Mouse (Mus musculus): ENCODE measurements at regions not wholly inside any gene's neighbourhood (a gene's known extent, or its start where the extent isn't known, plus 50 kb on each side); places are given as distances from the start of the nearest gene placed in this dataset.

DNA sequence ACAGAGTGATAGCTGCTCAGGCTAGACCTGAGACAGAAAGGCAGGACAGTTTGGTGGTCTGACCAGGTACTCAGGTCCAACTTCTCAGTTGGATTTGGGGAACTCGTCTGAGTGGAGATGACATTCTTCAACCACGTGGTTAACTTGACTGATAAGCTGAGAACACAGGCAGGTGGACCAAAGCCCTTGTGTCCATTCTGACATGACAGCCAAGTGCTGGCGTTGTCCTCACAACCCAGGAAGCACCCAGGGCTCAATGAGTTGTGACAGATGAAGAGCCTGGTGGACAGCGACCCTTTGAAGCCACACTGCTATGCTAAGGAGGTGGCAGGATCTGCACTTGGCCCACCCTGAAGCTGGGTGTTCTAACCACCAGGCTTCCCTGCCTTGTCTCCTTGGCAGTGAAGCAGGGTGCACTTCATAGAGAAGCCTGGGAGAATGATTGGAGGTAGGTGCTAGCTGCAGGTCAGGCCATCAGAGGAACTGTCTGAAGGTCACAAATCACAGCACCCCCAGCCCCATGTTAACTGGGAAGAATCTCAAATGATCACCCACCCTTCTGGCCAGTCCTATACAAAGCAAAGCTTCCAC is 87.6 kb downstream of the 1700001O22Rik start:
- DNase-seq (ENCODE audit: low spot score) (no peak), ATAC-seq (ENCODE audit: extremely low read depth, insufficient number of reproducible peaks, low FRiP score, poor library complexity, severe bottlenecking) (no peak)
- H3K9me3 ChIP-seq (replicated peaks): no peaks in the 10 kb centered on the region
- no peak for TF ChIP-seq GATA2 (IDR thresholded peaks at IDR 0.05; ENCODE audit: borderline replicate concordance, low read depth, low read length)
- TF ChIP-seq TAL1 (conservative IDR thresholded peaks at IDR 0.05; ENCODE audit: low read depth, low read length): no peak
- TF ChIP-seq GATA1 (IDR thresholded peaks at IDR 0.05; ENCODE audit: borderline replicate concordance, low read length): no peak
- TF ChIP-seq POLR2AphosphoS5 (IDR thresholded peaks at IDR 0.05; ENCODE audit: insufficient replicate concordance, low read depth, low read length): no peak
- no peak for TF ChIP-seq CTCF (IDR thresholded peaks at IDR 0.05; ENCODE audit: low read depth, low read length)
- H3K36me3 ChIP-seq (replicated peaks): no peaks in the 10 kb centered on the region
- peaks cover 83% of the 10 kb centered on the region for H3K27me3 ChIP-seq (ENCODE audit: insufficient read depth, low read length)
- no peak overlapping the region for H3K4me3 ChIP-seq (ENCODE audit: low read depth, low read length)
- H3K4me1 ChIP-seq (ENCODE audit: insufficient read depth, low read depth, low read length): peaks cover 16% of the 10 kb centered on the region

- Histone ChIP-seq H3K4me1 (ENCODE audit: insufficient read depth, low read depth, low read length) (peaks cover 7% of the 10 kb centered on the region), H3K27me3 (ENCODE audit: insufficient read depth, low read length) (peaks cover 78% of the 10 kb centered on the region)
- no peak for ATAC-seq (ENCODE audit: extremely low read depth, insufficient number of reproducible peaks, low FRiP score, poor library complexity, severe bottlenecking)
Observed at GRCm38 (mm10) chr2:30713535-30713934, 89.9 kb downstream of the 1700001O22Rik start.

DNA sequence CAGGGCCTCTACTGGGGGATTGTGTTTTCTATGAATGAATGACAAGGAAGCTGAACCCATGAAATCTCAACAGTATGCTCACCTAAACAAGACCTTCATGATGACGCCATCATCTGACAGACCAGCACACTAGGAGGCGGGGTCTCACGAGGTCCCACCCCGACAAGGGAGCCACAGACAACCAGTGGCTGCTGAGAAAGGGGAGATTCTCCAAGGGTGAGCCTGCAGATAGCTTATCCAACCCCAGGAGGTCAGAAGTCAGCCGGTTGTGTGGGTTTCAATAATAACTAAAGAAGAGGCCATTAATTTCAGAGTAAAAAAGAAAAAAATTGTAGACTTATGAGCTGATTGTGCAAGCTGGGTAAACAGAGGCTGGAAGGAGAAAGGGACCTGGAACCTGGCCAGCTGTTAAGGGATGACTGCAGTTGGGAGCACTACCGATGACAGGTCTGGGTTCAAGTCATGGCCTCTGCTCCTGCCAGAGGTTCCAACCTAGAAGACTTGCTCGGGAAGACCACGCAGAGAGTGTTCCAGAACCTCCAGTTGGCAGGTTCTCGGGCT is 90.5 kb downstream of the 1700001O22Rik start:
- H3K4me3 ChIP-seq (ENCODE audit: low read depth, low read length): no peak overlapping the region
- ATAC-seq (ENCODE audit: extremely low read depth, insufficient number of reproducible peaks, low FRiP score, poor library complexity, severe bottlenecking) (no peak), DNase-seq (ENCODE audit: low spot score) (no peak)
- peaks cover 78% of the 10 kb centered on the region for H3K27me3 ChIP-seq (ENCODE audit: insufficient read depth, low read length)
- TF ChIP-seq GATA2 (IDR thresholded peaks at IDR 0.05; ENCODE audit: borderline replicate concordance, low read depth, low read length) (no peak), TAL1 (conservative IDR thresholded peaks at IDR 0.05; ENCODE audit: low read depth, low read length) (no peak)
- H3K4me1 ChIP-seq (ENCODE audit: insufficient read depth, low read depth, low read length): peaks cover 2% of the 10 kb centered on the region
- H3K36me3 ChIP-seq (replicated peaks): no peaks in the 10 kb centered on the region
- no peaks in the 10 kb centered on the region for H3K9me3 ChIP-seq (replicated peaks)

More at GRCm38 (mm10) chr2:30713535-30713934, 89.9 kb downstream of the 1700001O22Rik start:
- Histone ChIP-seq H3K4me3 (ENCODE audit: low read depth, low read length) (no peak overlapping the region), H3K36me3 (replicated peaks) (no peaks in the 10 kb centered on the region), H3K9me3 (replicated peaks) (no peaks in the 10 kb centered on the region)
- DNase-seq (ENCODE audit: low spot score): no peak
- no peak for TF ChIP-seq GATA1 (IDR thresholded peaks at IDR 0.05; ENCODE audit: borderline replicate concordance, low read length)
- no peak for TF ChIP-seq TAL1 (conservative IDR thresholded peaks at IDR 0.05; ENCODE audit: low read depth, low read length)
- no peak for TF ChIP-seq CTCF (IDR thresholded peaks at IDR 0.05; ENCODE audit: low read depth, low read length)
- TF ChIP-seq GATA2 (IDR thresholded peaks at IDR 0.05; ENCODE audit: borderline replicate concordance, low read depth, low read length): no peak
- TF ChIP-seq POLR2AphosphoS5 (IDR thresholded peaks at IDR 0.05; ENCODE audit: insufficient replicate concordance, low read depth, low read length): no peak

DNA sequence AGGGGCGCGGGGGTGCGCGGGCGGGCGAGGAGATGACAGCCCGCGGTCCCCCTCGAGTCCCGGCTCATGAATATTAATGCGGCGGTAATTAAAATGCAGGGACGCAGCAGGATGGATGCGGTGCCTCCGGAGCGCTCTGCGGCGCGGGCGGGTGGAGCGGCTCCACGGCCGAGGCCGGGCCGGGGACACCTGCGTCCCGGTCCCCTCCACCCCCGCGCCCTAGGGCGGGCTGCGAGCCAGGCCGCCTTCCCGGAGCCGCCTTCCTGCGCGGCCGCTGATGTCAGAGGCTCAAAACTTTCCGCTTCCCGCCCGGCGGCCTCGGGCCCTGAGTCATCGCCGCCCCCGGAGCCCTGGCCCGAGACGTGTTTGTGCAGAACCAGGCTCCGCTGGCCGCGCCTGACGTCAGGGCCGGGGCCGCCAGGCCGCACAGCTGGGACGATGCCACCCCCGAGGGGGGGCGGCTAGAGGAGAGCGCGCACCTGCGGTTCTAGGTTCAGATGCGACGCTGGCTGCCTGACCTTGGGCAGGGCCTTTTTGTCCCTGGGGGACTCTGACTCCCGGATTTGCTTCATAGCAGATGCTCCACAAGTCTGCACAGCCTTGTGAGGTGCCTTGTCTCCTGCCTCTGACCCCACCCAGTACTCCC is 91.5 kb downstream of the 1700001O22Rik start:
- H3K36me3 ChIP-seq (replicated peaks): no peaks in the 10 kb centered on the region
- TF ChIP-seq TAL1 (conservative IDR thresholded peaks at IDR 0.05; ENCODE audit: low read depth, low read length): no peak
- TF ChIP-seq CTCF (IDR thresholded peaks at IDR 0.05; ENCODE audit: low read depth, low read length): no peak
- no peak for TF ChIP-seq GATA1 (IDR thresholded peaks at IDR 0.05; ENCODE audit: borderline replicate concordance, low read length)
- TF ChIP-seq POLR2AphosphoS5 (IDR thresholded peaks at IDR 0.05; ENCODE audit: insufficient replicate concordance, low read depth, low read length): no peak
- TF ChIP-seq GATA2 (IDR thresholded peaks at IDR 0.05; ENCODE audit: borderline replicate concordance, low read depth, low read length): no peak
- H3K9me3 ChIP-seq (replicated peaks): no peaks in the 10 kb centered on the region
- no peak overlapping the region; the same call in 1 of the 2 replicates for H3K4me3 ChIP-seq (ENCODE audit: low read depth, low read length)
- H3K4me1 ChIP-seq (ENCODE audit: insufficient read depth, low read depth, low read length): peaks cover 2% of the 10 kb centered on the region
- peaks cover 78% of the 10 kb centered on the region for H3K27me3 ChIP-seq (ENCODE audit: insufficient read depth, low read length)
- DNase-seq (ENCODE audit: low spot score) (no peak), ATAC-seq (ENCODE audit: extremely low read depth, insufficient number of reproducible peaks, low FRiP score, poor library complexity, severe bottlenecking) (no peak)

GRCm38 (mm10) chr2:30711476-30711852 is 92.0 kb downstream of the 1700001O22Rik start:
- Histone ChIP-seq H3K9me3 (replicated peaks) (no peaks in the 10 kb centered on the region), H3K4me1 (ENCODE audit: insufficient read depth, low read depth, low read length) (peaks cover 2% of the 10 kb centered on the region), H3K27me3 (ENCODE audit: insufficient read depth, low read length) (peaks cover 76% of the 10 kb centered on the region), H3K36me3 (replicated peaks) (no peaks in the 10 kb centered on the region), H3K4me3 (ENCODE audit: low read depth, low read length) (no peak overlapping the region)
- DNase-seq (ENCODE audit: low spot score) (no peak), ATAC-seq (ENCODE audit: extremely low read depth, insufficient number of reproducible peaks, low FRiP score, poor library complexity, severe bottlenecking) (no peak)
- TF ChIP-seq TAL1 (conservative IDR thresholded peaks at IDR 0.05; ENCODE audit: low read depth, low read length): no peak
- TF ChIP-seq GATA2 (IDR thresholded peaks at IDR 0.05; ENCODE audit: borderline replicate concordance, low read depth, low read length): no peak
- no peak for TF ChIP-seq POLR2AphosphoS5 (IDR thresholded peaks at IDR 0.05; ENCODE audit: insufficient replicate concordance, low read depth, low read length)
- no peak for TF ChIP-seq GATA1 (IDR thresholded peaks at IDR 0.05; ENCODE audit: borderline replicate concordance, low read length)
- TF ChIP-seq CTCF (IDR thresholded peaks at IDR 0.05; ENCODE audit: low read depth, low read length): no peak

DNA sequence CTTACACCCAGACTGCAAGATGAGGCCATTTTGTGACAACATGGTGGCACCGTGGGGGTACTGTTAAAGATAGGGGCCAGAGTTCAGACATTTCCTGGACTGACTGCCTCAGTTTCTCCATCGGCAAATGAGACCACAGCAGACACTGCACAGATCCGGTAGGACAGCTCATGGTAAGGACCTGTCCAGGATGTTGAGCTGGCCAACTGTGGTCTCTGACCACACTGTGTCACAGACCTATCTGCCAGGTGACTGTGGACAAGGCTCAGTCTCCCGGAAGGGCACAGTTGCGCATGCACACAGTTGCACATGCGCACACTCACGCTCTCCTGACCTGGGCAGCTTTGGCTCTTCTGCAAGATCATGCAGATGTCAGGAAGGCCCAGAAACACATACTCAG is 92.6 kb downstream of the 1700001O22Rik start:
- Histone ChIP-seq H3K36me3 (replicated peaks) (no peaks in the 10 kb centered on the region), H3K4me3 (ENCODE audit: low read depth, low read length) (no peak overlapping the region), H3K4me1 (ENCODE audit: insufficient read depth, low read depth, low read length) (peaks cover 2% of the 10 kb centered on the region), H3K27me3 (ENCODE audit: insufficient read depth, low read length) (peaks cover 74% of the 10 kb centered on the region), H3K9me3 (replicated peaks) (no peaks in the 10 kb centered on the region)
- TF ChIP-seq GATA1 (IDR thresholded peaks at IDR 0.05; ENCODE audit: borderline replicate concordance, low read length) (no peak), POLR2AphosphoS5 (IDR thresholded peaks at IDR 0.05; ENCODE audit: insufficient replicate concordance, low read depth, low read length) (no peak), GATA2 (IDR thresholded peaks at IDR 0.05; ENCODE audit: borderline replicate concordance, low read depth, low read length) (no peak), TAL1 (conservative IDR thresholded peaks at IDR 0.05; ENCODE audit: low read depth, low read length) (no peak), CTCF (IDR thresholded peaks at IDR 0.05; ENCODE audit: low read depth, low read length) (no peak)
- DNase-seq (ENCODE audit: low spot score) (no peak), ATAC-seq (ENCODE audit: extremely low read depth, insufficient number of reproducible peaks, low FRiP score, poor library complexity, severe bottlenecking) (no peak)
